Mouse (Mus musculus) urinary bladder, postnatal 36 days (tissue): ENCODE data around the gene Zfp750.

ENCODE experiments used
- DNase-seq, 2 experiments: peaks; one replicate each; pipeline ENCODE4 v3.0.0; 2022; ENCODE audit warnings: low spot score in 2 of 2, mixed read lengths in 1 of 2

Gene Zfp750

DNA sequence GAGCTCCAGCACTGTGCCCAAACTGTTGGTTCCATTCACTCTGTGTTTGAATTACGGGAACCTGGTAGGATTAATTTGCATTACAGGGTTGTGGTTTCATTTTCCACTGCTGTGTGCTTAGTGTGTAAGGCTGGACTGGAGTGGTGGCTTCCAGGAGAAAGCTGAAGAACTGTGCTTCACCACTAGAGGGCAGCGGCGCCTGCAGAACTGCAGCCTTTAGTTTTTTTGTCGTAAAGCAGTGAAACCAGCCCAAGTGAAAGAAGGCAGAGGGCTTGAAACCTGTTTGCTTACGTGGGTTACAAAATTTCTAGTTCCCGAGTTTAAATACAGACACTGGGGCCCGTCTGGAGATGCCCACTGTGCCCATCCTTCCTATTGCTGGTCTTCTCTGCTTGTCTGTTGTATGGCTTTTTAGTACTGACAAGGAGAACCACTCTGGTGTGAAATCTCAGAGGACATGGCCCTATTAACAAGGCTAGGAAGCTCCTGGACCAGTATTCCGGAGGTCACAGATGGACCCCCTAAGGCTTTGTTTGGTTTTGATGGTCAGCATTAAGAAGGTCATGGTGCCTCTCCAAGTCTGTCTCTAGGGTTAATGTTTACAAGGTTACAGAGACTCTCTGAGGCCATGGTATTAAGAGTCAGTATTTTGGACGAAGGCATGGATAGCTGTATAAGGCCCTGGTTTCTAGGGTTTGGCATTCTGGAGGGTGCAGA is 43.3 kb downstream of the Zfp750 start:
- DNase-seq, result peak; percentile 61 to 72

DNA sequence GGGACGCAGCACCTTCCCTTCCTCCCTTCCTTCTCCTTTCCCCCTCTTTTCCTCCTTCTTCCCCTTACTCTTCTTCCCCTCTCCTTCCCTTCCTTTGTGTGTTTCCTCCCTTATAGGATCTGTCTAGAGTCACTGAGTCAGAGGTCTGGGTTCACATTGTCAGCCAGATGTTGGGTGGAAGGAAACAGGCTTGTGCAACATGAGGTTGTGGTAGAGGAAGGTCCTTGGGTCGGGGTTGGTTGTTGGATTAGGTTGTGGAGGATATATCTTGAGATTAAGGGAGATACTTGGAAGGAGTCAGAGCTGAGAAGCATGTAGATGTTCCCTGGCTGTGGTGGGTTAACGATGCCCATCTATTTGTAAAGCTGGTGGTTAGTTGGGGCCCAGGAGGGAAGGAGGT is 44.3 kb downstream of the Zfp750 start:
- DNase-seq, result no peak

DNA sequence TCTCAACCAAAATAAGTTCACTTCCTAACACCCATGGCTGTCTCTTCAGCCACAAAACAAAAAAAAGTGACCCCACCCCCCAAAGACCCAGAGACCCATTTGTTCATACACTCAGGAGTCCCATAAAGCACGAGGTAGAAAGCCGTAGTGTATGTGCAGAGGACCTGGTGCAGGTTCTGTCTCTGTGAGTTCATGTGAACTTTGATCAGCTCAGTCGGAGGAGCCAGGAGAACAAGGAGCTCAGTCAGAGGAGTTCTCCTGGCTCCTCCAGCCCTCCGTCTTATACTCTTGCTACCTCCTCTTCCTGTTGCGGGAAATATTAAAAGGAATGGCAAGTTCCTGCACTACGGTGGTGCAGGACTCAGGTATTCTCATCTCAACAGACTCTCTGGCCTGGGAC is 51.7 kb downstream of the Zfp750 start:
- DNase-seq, result no peak
